In genomic region chr11:97809235-97810121, GRCm38 (mm10) we compare ENCODE assay signal across 8 mouse cellular contexts. TPM values are rescaled to one million over a fixed set of nuclear protein-coding genes. Genes with fewer than 3 reads are reported as not detected.
DNase-seq lines count a peak whose midpoint lies in the region; ATAC-seq and TF ChIP-seq lines count a peak whose summit lies in the region.

No protein-coding gene starts in this region.

- no peak overlapping the region for H3K4me2 ChIP-seq in hindbrain, embryonic 11.5 days (replicated peaks; ENCODE audit: low read depth, low read length)
- peak overlapping the region; percentile 4; the same call in 1 of the 2 replicates for H3K4me2 ChIP-seq in midbrain, embryonic 14.5 days (ENCODE audit: low read length)

- H3K4me1 ChIP-seq in hindbrain, embryonic 11.5 days (replicated peaks; ENCODE audit: control insufficient read depth, insufficient read depth, low read length) = peaks cover 50% of the 10 kb centered on the region
- peaks cover 75% of the 10 kb centered on the region for H3K4me1 ChIP-seq in midbrain, embryonic 14.5 days (ENCODE audit: control insufficient read depth, insufficient read depth, low read length)

- H3K9me3 ChIP-seq in hindbrain, embryonic 11.5 days (ENCODE audit: control insufficient read depth, low read length) = no peaks in the 10 kb centered on the region
- H3K9me3 ChIP-seq in midbrain, embryonic 14.5 days (ENCODE audit: control insufficient read depth, low read length) = no peaks in the 10 kb centered on the region

- no peaks in the 10 kb centered on the region for H3K27me3 ChIP-seq in hindbrain, embryonic 11.5 days (ENCODE audit: control insufficient read depth, insufficient read depth, low read length)
- H3K27me3 ChIP-seq in midbrain, embryonic 14.5 days (ENCODE audit: control insufficient read depth, insufficient read depth, low read length) = no peaks in the 10 kb centered on the region

- DNase-seq in cerebellum, adult 11-12 months = peak; percentile 50
- no peak for DNase-seq in cerebellum, postnatal 36 days
- DNase-seq in left cerebral cortex, adult 2 months (ENCODE audit: extremely low spot score in 1 of 2, low spot score in 2 of 2) = no peak
- no peak for DNase-seq in left cerebral cortex, adult 18-20 months (ENCODE audit: low spot score in 2 of 2)
- DNase-seq in hindbrain, embryonic 11.5 days (ENCODE audit: low spot score) = no peak
- no peak for DNase-seq in midbrain, embryonic 14.5 days
- no peak for DNase-seq in gastrocnemius, postnatal 10 days

- 76% methylated on average over 7 of the region's 7 CpGs for WGBS in hindbrain, embryonic 11.5 days
- 77% methylated on average over 7 of the region's 7 CpGs for WGBS in midbrain, embryonic 14.5 days

- intact Hi-C loops in left cerebral cortex, adult 2 months (cut with DNase I) = no loop called here

- H3K4me3 ChIP-seq in left cerebral cortex, adult 2 months = no peak overlapping the region
- H3K4me3 ChIP-seq in hindbrain, embryonic 11.5 days (ENCODE audit: low read depth, low read length) = no peak overlapping the region
- H3K4me3 ChIP-seq in midbrain, embryonic 14.5 days (replicated peaks; ENCODE audit: low read depth, low read length) = no peak overlapping the region

- H3K9ac ChIP-seq in hindbrain, embryonic 11.5 days (ENCODE audit: low read depth, low read length) = no peak overlapping the region
- no peak overlapping the region for H3K9ac ChIP-seq in midbrain, embryonic 14.5 days (replicated peaks; ENCODE audit: low read length)

- H3K27ac ChIP-seq in left cerebral cortex, adult 2 months = peak overlapping the region; percentile 63
- H3K27ac ChIP-seq in hindbrain, embryonic 11.5 days (ENCODE audit: low read depth, low read length) = peak overlapping the region; percentile 24; the same call in 1 of the 2 replicates
- no peak overlapping the region for H3K27ac ChIP-seq in midbrain, embryonic 14.5 days (replicated peaks; ENCODE audit: low read depth, low read length)

- ATAC-seq in hindbrain, embryonic 11.5 days (ENCODE audit: low FRiP score) = no peak
- ATAC-seq in midbrain, embryonic 14.5 days (ENCODE audit: low FRiP score, low TSS enrichment) = no peak
- no peak for ATAC-seq in erythroid progenitor cell, adult 5-6 weeks (replicated peaks; ENCODE audit: low FRiP score, poor library complexity, severe bottlenecking)

- no peak for TF ChIP-seq CTCF in left cerebral cortex, adult 2 months (IDR thresholded peaks at IDR 0.05)

- 0 out of 2 replicates have a peak, but pooled peaks cover 5% of the 10 kb centered on the region for H3K36me3 ChIP-seq in hindbrain, embryonic 11.5 days (ENCODE audit: control insufficient read depth, insufficient read depth, low read length)
- peaks cover 36% of the 10 kb centered on the region for H3K36me3 ChIP-seq in midbrain, embryonic 14.5 days (ENCODE audit: control insufficient read depth, insufficient read depth, low read length)

RNA-seq across cellular contexts. Expression of gene Lasp1, which starts 10.7 kb away (rescaled TPM):
- 100 to 1,000 TPM; 174 to 191 TPM for total RNA-seq in left cerebral cortex, adult 2 months (2021)
- total RNA-seq in left cerebral cortex, adult 18-20 months (2021) = 100 to 1,000 TPM; 165 to 168 TPM
- polyA plus RNA-seq in hindbrain, embryonic 11.5 days (2014; fragmentation: Nextera tagmentation; extraction: Ambion mirVana) = 45.8 and 61.1 TPM in 2 replicates
- polyA plus RNA-seq in midbrain, embryonic 14.5 days (2014; fragmentation: Nextera tagmentation; extraction: Ambion mirVana) = 114 and 138 TPM in 2 replicates
- total RNA-seq in erythroid progenitor cell, adult 5-6 weeks (2015; ENCODE audit: low replicate concordance) = 28.9 and 33.5 TPM in 2 replicates
- total RNA-seq in erythroid progenitor cell, adult 5-6 weeks (2017; ENCODE audit: low replicate concordance) = 14.8 and 57.0 TPM in 2 replicates
- 10 to 100 TPM; 46.3 to 68.4 TPM for total RNA-seq in gastrocnemius, postnatal 10 days (2021)

RNA-seq across cellular contexts. Expression of gene Rpl23, which starts 27.2 kb away (rescaled TPM):
- 100 to 1,000 TPM; 326 to 327 TPM for total RNA-seq in left cerebral cortex, adult 2 months (2021)
- total RNA-seq in left cerebral cortex, adult 18-20 months (2021) = 100 to 1,000 TPM; 351 to 356 TPM
- 437 and 458 TPM in 2 replicates for polyA plus RNA-seq in hindbrain, embryonic 11.5 days (2014; fragmentation: Nextera tagmentation; extraction: Ambion mirVana)
- 363 and 413 TPM in 2 replicates for polyA plus RNA-seq in midbrain, embryonic 14.5 days (2014; fragmentation: Nextera tagmentation; extraction: Ambion mirVana)
- 324 and 337 TPM in 2 replicates for total RNA-seq in erythroid progenitor cell, adult 5-6 weeks (2015; ENCODE audit: low replicate concordance)
- 331 and 402 TPM in 2 replicates for total RNA-seq in erythroid progenitor cell, adult 5-6 weeks (2017; ENCODE audit: low replicate concordance)
- total RNA-seq in gastrocnemius, postnatal 10 days (2021) = 100 to 1,000 TPM; 793 to 832 TPM

RNA-seq across cellular contexts. Expression of gene B230217C12Rik, which starts 31.1 kb away (rescaled TPM):
- total RNA-seq in left cerebral cortex, adult 2 months (2021) = 10 to 100 TPM; 77.6 to 78.9 TPM
- total RNA-seq in left cerebral cortex, adult 18-20 months (2021) = 10 to 100 TPM; 73.9 to 75.8 TPM
- 15.1 TPM in 2 replicates for polyA plus RNA-seq in hindbrain, embryonic 11.5 days (2014; fragmentation: Nextera tagmentation; extraction: Ambion mirVana)
- polyA plus RNA-seq in midbrain, embryonic 14.5 days (2014; fragmentation: Nextera tagmentation; extraction: Ambion mirVana) = 32.4 and 36.5 TPM in 2 replicates
- total RNA-seq in erythroid progenitor cell, adult 5-6 weeks (2015; ENCODE audit: low replicate concordance) = not detected in 2 replicates
- not detected in 2 replicates for total RNA-seq in erythroid progenitor cell, adult 5-6 weeks (2017; ENCODE audit: low replicate concordance)
- total RNA-seq in gastrocnemius, postnatal 10 days (2021) = 1 to 10 TPM in 1 of 2 experiments, under 1 TPM in 1; 0.95 to 1.1 TPM

RNA-seq across cellular contexts. Expression of gene 1700001P01Rik, which starts 33.8 kb away (rescaled TPM):
- 1 to 10 TPM in 1 of 2 experiments, not detected in 1; 1.0 TPM for total RNA-seq in left cerebral cortex, adult 2 months (2021)
- total RNA-seq in left cerebral cortex, adult 18-20 months (2021) = 1 to 10 TPM in 1 of 2 experiments, under 1 TPM in 1; 0.98 to 1.1 TPM
- 0.39 and 0.60 TPM in 2 replicates for polyA plus RNA-seq in hindbrain, embryonic 11.5 days (2014; fragmentation: Nextera tagmentation; extraction: Ambion mirVana)
- not detected in 2 replicates for polyA plus RNA-seq in midbrain, embryonic 14.5 days (2014; fragmentation: Nextera tagmentation; extraction: Ambion mirVana)
- not detected in 2 replicates for total RNA-seq in erythroid progenitor cell, adult 5-6 weeks (2015; ENCODE audit: low replicate concordance)
- total RNA-seq in erythroid progenitor cell, adult 5-6 weeks (2017; ENCODE audit: low replicate concordance) = not detected in 2 replicates
- not detected for total RNA-seq in gastrocnemius, postnatal 10 days (2021)

RNA-seq across cellular contexts. Expression of gene Cwc25, which starts 43.1 kb away (rescaled TPM):
- 10 to 100 TPM; 19.5 to 21.3 TPM for total RNA-seq in left cerebral cortex, adult 2 months (2021)
- 10 to 100 TPM; 18.7 to 19.9 TPM for total RNA-seq in left cerebral cortex, adult 18-20 months (2021)
- polyA plus RNA-seq in hindbrain, embryonic 11.5 days (2014; fragmentation: Nextera tagmentation; extraction: Ambion mirVana) = 13.1 and 17.0 TPM in 2 replicates
- polyA plus RNA-seq in midbrain, embryonic 14.5 days (2014; fragmentation: Nextera tagmentation; extraction: Ambion mirVana) = 10.9 and 13.2 TPM in 2 replicates
- 8.3 and 13.8 TPM in 2 replicates for total RNA-seq in erythroid progenitor cell, adult 5-6 weeks (2015; ENCODE audit: low replicate concordance)
- 8.8 and 19.1 TPM in 2 replicates for total RNA-seq in erythroid progenitor cell, adult 5-6 weeks (2017; ENCODE audit: low replicate concordance)
- 1 to 10 TPM; 8.4 to 9.7 TPM for total RNA-seq in gastrocnemius, postnatal 10 days (2021)

Comparison
In these comparisons a context has a peak if more than half of its experiments do, and no peak if none do; other contexts are left out.
1. RNA of gene B230217C12Rik, which starts 31.1 kb away (total RNA-seq): 77.6 to 78.9 TPM in left cerebral cortex, adult 2 months and 73.9 to 75.8 TPM in left cerebral cortex, adult 18-20 months; 0.95 to 1.1 TPM in gastrocnemius, postnatal 10 days and not detected in erythroid progenitor cell, adult 5-6 weeks; every median in the first group is over 10 times any median in the second.